Mouse (Mus musculus) heart, embryonic 14.5 days (tissue): ENCODE results near the gene Ifna15. TPM values are rescaled to one million over a fixed set of nuclear protein-coding genes. Genes with fewer than 3 reads are reported as not detected.

Source experiments
- ATAC-seq: fragments of 200-750 bp; cut with Nextera tagmentation; 2 replicates; pipeline ENCODE4 v1.8.0; 2017; ENCODE audit warnings: low read depth, moderate TSS enrichment; ENCODE audit not compliant: insufficient number of reproducible peaks, insufficient read depth, low FRiP score
- H3K27ac ChIP-seq, 2 experiments: fragments of 200-500 bp in 1 of 2; fragments of 300-500 bp in 1 of 2; sonication (generic) in 1 of 2; replicated peaks in 1 of 2; 2 replicates each; pipeline ENCODE4 v1.5.1; 2012 to 2014; ENCODE audit warnings: low read depth in 2 of 2, low read length in 2 of 2, control low read depth in 1 of 2, mild to moderate bottlenecking in 1 of 2, mixed read lengths in 1 of 2; ENCODE audit not compliant: control insufficient read depth in 1 of 2, insufficient read depth in 1 of 2
- H3K27me3 ChIP-seq: fragments of 300-500 bp; sonication (generic); 2 replicates; pipeline ENCODE4 v1.6.1; 2014; ENCODE audit warnings: mild to moderate bottlenecking, low read length, control low read depth; ENCODE audit not compliant: control insufficient read depth, insufficient read depth
- H3K36me3 ChIP-seq: fragments of 300-500 bp; sonication (generic); 2 replicates; pipeline ENCODE4 v1.6.1; 2014; ENCODE audit warnings: mild to moderate bottlenecking, control low read depth, low read length, mixed read lengths; ENCODE audit not compliant: control insufficient read depth, insufficient read depth
- H3K4me1 ChIP-seq, 2 experiments: fragments of 200-500 bp in 1 of 2; fragments of 300-500 bp in 1 of 2; sonication (generic) in 1 of 2; 2 replicates each; pipeline ENCODE4 v1.6.1; 2012 to 2014; ENCODE audit warnings: low read length in 2 of 2, control low read depth in 1 of 2, mixed read lengths in 1 of 2; ENCODE audit not compliant: control insufficient read depth in 2 of 2, insufficient read depth in 2 of 2
- H3K4me2 ChIP-seq: fragments of 300-500 bp; sonication (generic); 2 replicates; pipeline ENCODE4 v1.6.1; 2014; ENCODE audit warnings: mild to moderate bottlenecking, low read length
- H3K4me3 ChIP-seq, 2 experiments: fragments of 200-500 bp in 1 of 2; fragments of 300-500 bp in 1 of 2; sonication (generic) in 1 of 2; 2 replicates each; pipeline ENCODE4 v1.5.1; 2012 to 2014; ENCODE audit warnings: low read length in 2 of 2, mild to moderate bottlenecking in 2 of 2, control low read depth in 1 of 2, low read depth in 1 of 2, moderate library complexity in 1 of 2; ENCODE audit not compliant: control insufficient read depth in 1 of 2, insufficient read depth in 1 of 2
- H3K9ac ChIP-seq: fragments of 300-500 bp; sonication (generic); 2 replicates; pipeline ENCODE4 v1.6.1; 2014; ENCODE audit warnings: mild to moderate bottlenecking, low read length
- H3K9me3 ChIP-seq: fragments of 300-500 bp; sonication (generic); 2 replicates; pipeline ENCODE4 v1.6.1; 2016; ENCODE audit warnings: low read length, control low read depth; ENCODE audit not compliant: control insufficient read depth
- WGBS: fragments of 180-500 bp; shearing (Covaris S2); extraction: QIAGEN DNeasy Blood & Tissue Kit; methylation state at CpG from one replicate; pipeline ENCODE4 v1.1.7; 2014; 5-methylcytosine and 5-hydroxymethylcytosine counted together
- polyA plus RNA-seq: library from polyadenylated mRNA; unstranded; fragments of >200 nt; fragmentation: Nextera tagmentation; extraction: Ambion mirVana; gene quantifications from 2 replicates; pipeline ENCODE4 v1.2.1, GENCODE M21; 2014

The Ifna15 gene
- polyA plus RNA-seq, 1 experiment from 2014 or later = not detected

- Histone ChIP-seq H3K4me1 (peaks cover 2 to 17% of the 10 kb centered on the region in 2 experiments), H3K36me3 (no peaks in the 10 kb centered on the region), H3K9me3 (no peaks in the 10 kb centered on the region), H3K27me3 (no peaks in the 10 kb centered on the region), H3K9ac (no peak overlapping the region), H3K4me2 (no peak overlapping the region), H3K27ac (no peak overlapping the region), H3K4me3 (no peak overlapping the region)
- ATAC-seq = no peak
- 41% methylated on average over 4 of the region's 4 CpGs for WGBS
Observed at GRCm38 (mm10) chr4:88514403-88514802, 43.6 kb downstream of the Ifna15 start.

- 59% methylated on average over 4 of the region's 4 CpGs for WGBS
- Histone ChIP-seq H3K36me3 (no peaks in the 10 kb centered on the region), H3K4me3 (no peak overlapping the region), H3K9me3 (no peaks in the 10 kb centered on the region), H3K27me3 (no peaks in the 10 kb centered on the region), H3K4me1 (peaks cover 2 to 17% of the 10 kb centered on the region in 2 experiments), H3K27ac (no peak overlapping the region), H3K4me2 (no peak overlapping the region), H3K9ac (no peak overlapping the region)
- no peak for ATAC-seq
Observed at GRCm38 (mm10) chr4:88513743-88514142, 44.3 kb downstream of the Ifna15 start.

Other genes starting within 250 kb of the Ifna15 start
- 9.7 and 12.3 TPM in 2 replicates for gene Hacd4, start 119.3 kb downstream of the Ifna15 start, polyA plus RNA-seq
- gene Ifnb1, start 35.5 kb downstream of the Ifna15 start, polyA plus RNA-seq = not detected in 2 replicates
- gene Ifna14, start 13.6 kb upstream of the Ifna15 start, polyA plus RNA-seq = not detected in 2 replicates
- gene Ifna9, start 34.1 kb upstream of the Ifna15 start, polyA plus RNA-seq = not detected in 2 replicates
- gene Ifna12, start 45.1 kb upstream of the Ifna15 start, polyA plus RNA-seq = not detected in 2 replicates
- not detected in 2 replicates for gene C87499, start 76.2 kb upstream of the Ifna15 start, polyA plus RNA-seq
- gene Ifna13, start 86.2 kb upstream of the Ifna15 start, polyA plus RNA-seq = not detected in 2 replicates
- not detected in 2 replicates for gene Ifna16, start 118.7 kb upstream of the Ifna15 start, polyA plus RNA-seq
- not detected in 2 replicates for gene Ifna2, start 125.7 kb upstream of the Ifna15 start, polyA plus RNA-seq
- not detected in 2 replicates for gene Ifnab, start 133.1 kb upstream of the Ifna15 start, polyA plus RNA-seq
- gene Gm26566, start 163.6 kb upstream of the Ifna15 start, polyA plus RNA-seq = 1.6 and 1.7 TPM in 2 replicates
- 105 and 108 TPM in 2 replicates for gene Klhl9, start 164.2 kb upstream of the Ifna15 start, polyA plus RNA-seq
- gene Gm13271, start 196.6 kb upstream of the Ifna15 start, polyA plus RNA-seq = not detected in 2 replicates
- 0.49 TPM in 1 of 2 replicates, not detected in the other for gene Gm13283, start 201.9 kb upstream of the Ifna15 start, polyA plus RNA-seq
- not detected in 2 replicates for gene Gm13290, start 215.6 kb upstream of the Ifna15 start, polyA plus RNA-seq
- gene Gm13289, start 218.7 kb upstream of the Ifna15 start, polyA plus RNA-seq = not detected in 2 replicates
- gene Gm13272, start 221.6 kb upstream of the Ifna15 start, polyA plus RNA-seq = not detected in 2 replicates
- not detected in 2 replicates for gene Ifnz, start 223.9 kb upstream of the Ifna15 start, polyA plus RNA-seq
- gene Gm13276, start 227.5 kb upstream of the Ifna15 start, polyA plus RNA-seq = not detected in 2 replicates
- gene Gm13277, start 230.4 kb upstream of the Ifna15 start, polyA plus RNA-seq = not detected in 2 replicates
- gene Gm13278, start 233.3 kb upstream of the Ifna15 start, polyA plus RNA-seq = not detected in 2 replicates
- not detected in 2 replicates for gene Gm13275, start 236.2 kb upstream of the Ifna15 start, polyA plus RNA-seq
- gene Gm13279, start 239.2 kb upstream of the Ifna15 start, polyA plus RNA-seq = not detected in 2 replicates
- gene Gm13285, start 241.4 kb upstream of the Ifna15 start, polyA plus RNA-seq = 0.66 and 0.80 TPM in 2 replicates
- not detected in 2 replicates for gene Gm13287, start 245.0 kb upstream of the Ifna15 start, polyA plus RNA-seq
- 0.07 TPM in 1 of 2 replicates, not detected in the other for gene Gm13288, start 247.3 kb upstream of the Ifna15 start, polyA plus RNA-seq